Mouse (Mus musculus) cortical plate, adult 2 months (tissue): ENCODE data around the gene Sec14l3.

Experiments used
- CTCF ChIP-seq: fragments of 200-500 bp; IDR thresholded peaks from 2 replicates; pipeline ENCODE4 v1.5.1; 2011; ENCODE audit warnings: mild to moderate bottlenecking, control low read depth, low read length; ENCODE audit not compliant: insufficient read depth; ENCODE audit errors: extremely low read depth
- POLR2A ChIP-seq: fragments of 200-500 bp; IDR thresholded peaks from 2 replicates; pipeline ENCODE4 v1.6.1; 2011; ENCODE audit warnings: mild to moderate bottlenecking, low read length, control low read depth; ENCODE audit not compliant: insufficient read depth; ENCODE audit errors: extremely low read depth

DNA sequence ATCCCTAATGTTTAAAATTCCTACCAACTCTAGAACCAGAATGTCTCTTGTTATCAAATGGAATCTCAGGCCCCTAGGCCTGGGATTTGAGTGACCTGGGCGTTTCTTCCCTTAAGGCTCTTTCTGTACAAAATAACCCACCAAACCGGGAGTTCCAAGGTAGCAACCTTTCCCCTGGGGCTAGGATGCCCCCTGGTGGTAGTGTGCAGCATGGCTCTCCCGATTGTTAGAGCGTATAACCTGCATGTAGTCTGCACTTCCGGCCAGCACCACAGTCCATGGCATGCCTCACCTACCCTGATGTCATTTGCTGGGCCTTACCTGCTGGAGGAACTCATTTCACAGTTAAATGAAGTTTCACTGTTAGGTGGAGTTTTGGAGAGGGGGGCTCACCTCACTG lies 59.3 kb downstream of the Sec14l3 start:
- TF ChIP-seq CTCF (peak; percentile 80), POLR2A (no peak)
